Mouse (Mus musculus): ENCODE data around the gene Teddm1b. TPM values are rescaled to one million over a fixed set of nuclear protein-coding genes. Genes with fewer than 3 reads are reported as not detected.

Gene Teddm1b
- polyA plus RNA-seq, 1 experiment from 2014 or later, result 0.30 TPM

DNA sequence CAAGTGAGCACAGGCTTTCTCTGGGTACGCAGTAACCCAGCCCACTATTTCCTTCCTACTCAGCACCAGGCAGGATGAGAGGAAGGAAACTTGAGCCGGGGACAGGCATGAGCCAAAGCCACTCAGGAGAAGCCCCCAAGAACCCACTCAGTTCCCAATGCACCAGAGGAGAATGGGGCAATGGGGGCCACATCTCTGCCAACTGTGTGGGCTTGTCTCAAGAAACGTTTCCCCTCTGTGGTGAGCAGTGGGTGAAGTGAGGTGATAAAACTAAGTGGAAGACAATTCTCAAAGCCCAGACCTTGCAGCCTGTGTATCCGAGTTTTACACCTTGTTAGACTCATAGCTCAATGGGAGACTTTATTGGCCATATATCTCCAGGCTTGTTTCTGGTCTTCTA, 17.3 kb downstream of the Teddm1b start, which contains the start of gene Teddm1a:
Gene Teddm1a, plus strand, starts transcription at position 301 of the 400 bp plus-strand sequence.
- Histone ChIP-seq H3K4me1 (peaks cover 9% of the 10 kb centered on the region), H3K36me3 (no peaks in the 10 kb centered on the region), H3K9me3 (no peaks in the 10 kb centered on the region), H3K27me3 (peaks cover 7% of the 10 kb centered on the region; the same call in 1 of the 2 replicates), H3K27ac (no peak within 1 kb of the TSS), H3K9ac (no peak within 1 kb of the TSS), H3K4me3 (no peak within 1 kb of the TSS), H3K4me2 (no peak within 1 kb of the TSS)
- ATAC-seq (ENCODE audit: insufficient number of reproducible peaks, insufficient read depth, low FRiP score, low TSS enrichment, low read depth), result no peak
- 56% methylated on average over 4 of the region's 4 CpGs for WGBS

- 43% methylated on average over 2 of the region's 2 CpGs for WGBS
- Histone ChIP-seq H3K4me2 (no peak overlapping the region), H3K36me3 (no peaks in the 10 kb centered on the region), H3K4me3 (no peak overlapping the region), H3K9me3 (no peaks in the 10 kb centered on the region), H3K27me3 (peaks cover 7% of the 10 kb centered on the region; the same call in 1 of the 2 replicates), H3K4me1 (peaks cover 10% of the 10 kb centered on the region), H3K27ac (no peak overlapping the region), H3K9ac (no peak overlapping the region)
- ATAC-seq (ENCODE audit: insufficient number of reproducible peaks, insufficient read depth, low FRiP score, low TSS enrichment, low read depth), result no peak
These were observed 19.6 kb downstream of the Teddm1b start for GRCm38 (mm10) chr1:153893746-153894145.

DNA sequence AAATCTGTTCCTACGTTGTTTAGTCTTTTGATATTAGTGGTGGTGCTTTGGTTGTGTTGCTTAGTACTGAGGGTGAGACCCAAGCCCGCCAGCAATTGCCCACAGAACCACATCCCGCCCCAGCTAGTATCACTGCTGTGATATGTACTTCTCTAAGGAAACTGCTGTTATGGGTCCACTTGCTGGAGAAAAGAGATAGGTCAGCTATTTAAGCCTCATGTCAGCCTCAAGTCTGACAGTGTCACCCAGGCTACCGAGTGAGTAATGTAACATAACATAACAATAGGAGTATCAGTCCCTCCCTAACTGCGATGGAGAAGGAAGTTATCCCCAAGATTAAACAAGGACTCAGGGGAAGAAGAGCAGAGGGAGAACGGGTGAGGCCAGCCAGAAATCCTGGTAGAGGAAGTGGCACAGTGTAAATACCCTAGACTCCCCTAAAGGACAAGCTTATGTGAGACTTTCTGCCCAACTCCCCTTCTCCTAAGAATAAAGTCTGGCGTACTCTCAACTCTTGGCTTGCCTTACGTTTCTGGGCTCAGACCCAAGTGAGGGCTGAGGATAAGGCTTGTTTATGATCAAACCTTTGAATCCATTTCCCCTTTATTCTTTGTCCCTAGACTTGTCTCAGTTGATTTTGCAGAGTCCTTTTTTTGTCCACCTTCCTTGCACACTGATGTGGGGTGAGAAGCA, 20.2 kb downstream of the Teddm1b start:
- Histone ChIP-seq H3K27ac (no peak overlapping the region), H3K9me3 (no peaks in the 10 kb centered on the region), H3K36me3 (no peaks in the 10 kb centered on the region), H3K4me2 (no peak overlapping the region), H3K27me3 (peaks cover 7% of the 10 kb centered on the region; the same call in 1 of the 2 replicates), H3K4me3 (no peak overlapping the region), H3K4me1 (peaks cover 15% of the 10 kb centered on the region), H3K9ac (no peak overlapping the region)
- ATAC-seq (ENCODE audit: insufficient number of reproducible peaks, insufficient read depth, low FRiP score, low TSS enrichment, low read depth), result no peak
- 51% methylated on average over 8 of the region's 8 CpGs for WGBS

DNA sequence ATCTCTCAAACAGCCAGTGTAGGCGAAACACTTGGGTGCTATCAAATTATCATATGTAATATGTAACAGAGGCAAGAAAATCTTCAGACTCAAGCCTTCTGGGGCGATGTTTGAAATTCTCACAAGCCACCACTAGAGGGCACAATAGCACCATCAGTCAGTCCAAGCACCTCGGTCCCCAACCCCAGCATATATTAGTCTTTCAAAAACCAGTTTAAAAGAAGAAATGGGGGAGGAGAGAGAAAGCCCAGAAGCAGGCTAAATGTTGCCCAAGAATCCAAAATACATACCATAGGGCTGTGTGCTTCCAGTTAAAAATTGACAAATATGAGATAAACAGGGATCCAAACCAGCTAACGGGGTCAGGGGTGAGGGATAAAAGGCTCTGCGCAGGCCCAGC, 20.8 kb downstream of the Teddm1b start:
- H3K36me3 ChIP-seq, result no peaks in the 10 kb centered on the region
- H3K27me3 ChIP-seq, result peaks cover 7% of the 10 kb centered on the region; the same call in 1 of the 2 replicates
- peaks cover 15% of the 10 kb centered on the region for H3K4me1 ChIP-seq
- H3K4me3 ChIP-seq, result no peak overlapping the region
- WGBS, result 35% methylated on average over 5 of the region's 5 CpGs
- H3K27ac ChIP-seq, result no peak overlapping the region
- H3K9ac ChIP-seq, result no peak overlapping the region
- no peak for ATAC-seq (ENCODE audit: insufficient number of reproducible peaks, insufficient read depth, low FRiP score, low TSS enrichment, low read depth)
- H3K9me3 ChIP-seq, result no peaks in the 10 kb centered on the region
- H3K4me2 ChIP-seq, result no peak overlapping the region

DNA sequence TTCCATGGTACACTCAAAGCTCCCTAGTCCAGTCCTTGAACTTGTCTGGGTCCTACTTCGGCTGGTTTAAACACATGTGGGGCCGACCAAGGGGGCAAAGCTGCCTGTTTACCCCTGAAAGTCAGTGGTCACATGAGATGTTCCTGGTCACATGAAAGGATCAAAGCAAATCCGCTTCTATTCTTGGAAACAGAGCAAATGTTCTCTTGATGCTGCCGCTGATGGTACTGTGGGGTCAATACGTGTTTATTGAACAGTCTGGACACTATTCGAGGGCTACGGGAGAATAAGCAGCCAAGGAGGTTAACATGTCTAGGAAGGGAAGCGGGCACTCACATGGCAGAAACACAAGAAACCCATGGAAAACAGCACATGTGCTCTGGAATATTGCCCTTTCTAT, 23.1 kb downstream of the Teddm1b start:
- Histone ChIP-seq H3K36me3 (no peaks in the 10 kb centered on the region), H3K27ac (no peak overlapping the region), H3K27me3 (peaks cover 3% of the 10 kb centered on the region; the same call in 1 of the 2 replicates), H3K9me3 (no peaks in the 10 kb centered on the region), H3K4me3 (no peak overlapping the region), H3K4me1 (peaks cover 27% of the 10 kb centered on the region), H3K4me2 (no peak overlapping the region), H3K9ac (no peak overlapping the region)
- WGBS, result 83% methylated on average over 8 of the region's 8 CpGs
- ATAC-seq (ENCODE audit: insufficient number of reproducible peaks, insufficient read depth, low FRiP score, low TSS enrichment, low read depth), result no peak

- ATAC-seq (ENCODE audit: insufficient number of reproducible peaks, insufficient read depth, low FRiP score, low TSS enrichment, low read depth), result 0 out of 2 replicates have a peak, but pooled peaks have one; percentile 7
- peak overlapping the region; percentile 98 for H3K27ac ChIP-seq
- H3K9me3 ChIP-seq, result no peaks in the 10 kb centered on the region
- peak overlapping the region; percentile 78 for H3K4me2 ChIP-seq
- 18% methylated on average over 22 of the region's 22 CpGs for WGBS
- H3K4me1 ChIP-seq, result peaks cover 30% of the 10 kb centered on the region
- no peaks in the 10 kb centered on the region for H3K27me3 ChIP-seq
- peaks cover 16% of the 10 kb centered on the region for H3K36me3 ChIP-seq
- H3K9ac ChIP-seq, result peak overlapping the region; percentile 92
- H3K4me3 ChIP-seq, result peak overlapping the region; percentile 77
These were observed 25.0 kb downstream of the Teddm1b start for GRCm38 (mm10) chr1:153898989-153899730.

- ATAC-seq (ENCODE audit: insufficient number of reproducible peaks, insufficient read depth, low FRiP score, low TSS enrichment, low read depth), result peak; percentile 93
- Histone ChIP-seq H3K9me3 (no peaks in the 10 kb centered on the region), H3K4me2 (peak within 1 kb of the TSS; percentile 78), H3K4me1 (peaks cover 27% of the 10 kb centered on the region), H3K4me3 (peak within 1 kb of the TSS; percentile 77), H3K27me3 (no peaks in the 10 kb centered on the region), H3K36me3 (peaks cover 23% of the 10 kb centered on the region), H3K27ac (peak within 1 kb of the TSS; percentile 98), H3K9ac (peak within 1 kb of the TSS; percentile 92)
- under 1% methylated on average over 51 of the region's 51 CpGs for WGBS
These were observed 25.7 kb downstream of the Teddm1b start, which contains the start of the genes Glul and Teddm2 for GRCm38 (mm10) chr1:153899731-153900380. Gene Glul, plus strand, starts transcription at chr1:153899944. Gene Teddm2, minus strand, starts transcription at chr1:153900228.

DNA sequence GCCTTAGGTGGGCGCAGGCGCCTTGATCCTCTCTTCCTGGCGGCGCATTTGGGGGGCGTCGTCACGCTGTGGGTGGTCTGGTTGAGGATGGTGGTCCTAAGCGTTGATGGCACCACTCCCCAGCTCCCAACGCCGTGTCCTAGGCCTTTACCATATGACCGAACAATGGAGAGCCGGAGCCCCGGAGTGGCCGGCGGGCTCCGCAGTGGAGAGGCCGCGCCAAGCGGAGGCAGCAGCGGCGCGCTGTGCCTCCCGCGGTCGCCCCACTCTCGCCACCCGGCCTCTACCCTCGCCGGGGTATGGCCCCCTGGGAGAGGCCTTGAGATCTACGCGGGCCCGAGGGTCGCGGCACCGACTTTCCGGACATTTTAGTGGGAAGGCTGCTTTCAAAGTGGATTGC, 26.2 kb downstream of the Teddm1b start:
- ATAC-seq (ENCODE audit: insufficient number of reproducible peaks, insufficient read depth, low FRiP score, low TSS enrichment, low read depth), result peak; percentile 4; the same call in 1 of the 2 replicates
- H3K9ac ChIP-seq, result peak overlapping the region; percentile 92
- H3K27ac ChIP-seq, result peak overlapping the region; percentile 98
- peak overlapping the region; percentile 77 for H3K4me3 ChIP-seq
- 0% methylated on average over 36 of the region's 36 CpGs for WGBS
- peaks cover 28% of the 10 kb centered on the region for H3K36me3 ChIP-seq
- H3K9me3 ChIP-seq, result no peaks in the 10 kb centered on the region
- H3K27me3 ChIP-seq, result no peaks in the 10 kb centered on the region
- H3K4me1 ChIP-seq, result peaks cover 27% of the 10 kb centered on the region
- peak overlapping the region; percentile 78 for H3K4me2 ChIP-seq

- peak overlapping the region; percentile 77 for H3K4me3 ChIP-seq
- H3K27me3 ChIP-seq, result no peaks in the 10 kb centered on the region
- peak overlapping the region; percentile 98 for H3K27ac ChIP-seq
- WGBS, result 1% methylated on average over 25 of the region's 25 CpGs
- peaks cover 27% of the 10 kb centered on the region for H3K4me1 ChIP-seq
- H3K4me2 ChIP-seq, result peak overlapping the region; percentile 78
- no peaks in the 10 kb centered on the region for H3K9me3 ChIP-seq
- ATAC-seq (ENCODE audit: insufficient number of reproducible peaks, insufficient read depth, low FRiP score, low TSS enrichment, low read depth), result no peak
- peak overlapping the region; percentile 92 for H3K9ac ChIP-seq
- peaks cover 35% of the 10 kb centered on the region for H3K36me3 ChIP-seq
These were observed 26.9 kb downstream of the Teddm1b start for GRCm38 (mm10) chr1:153900860-153901730.

DNA sequence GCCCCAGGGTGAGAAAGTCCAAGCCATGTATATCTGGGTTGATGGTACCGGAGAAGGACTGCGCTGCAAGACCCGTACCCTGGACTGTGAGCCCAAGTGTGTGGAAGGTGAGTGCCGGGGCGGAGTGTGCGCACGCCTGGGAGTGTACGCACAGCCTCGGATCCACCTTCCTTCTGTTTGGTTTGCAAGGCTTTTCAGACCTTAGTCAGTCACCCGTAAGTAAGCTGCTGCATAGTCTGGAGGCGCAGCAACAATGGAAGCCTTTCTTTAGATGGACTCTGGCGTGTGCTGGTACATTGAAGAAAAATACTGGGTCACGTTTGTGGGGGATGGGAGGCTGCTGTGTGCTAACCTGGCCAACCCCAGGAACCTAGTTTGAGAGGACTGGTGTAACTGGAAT, 28.9 kb downstream of the Teddm1b start:
- no peaks in the 10 kb centered on the region for H3K9me3 ChIP-seq
- no peaks in the 10 kb centered on the region for H3K27me3 ChIP-seq
- H3K4me1 ChIP-seq, result peaks cover 27% of the 10 kb centered on the region
- H3K36me3 ChIP-seq, result peaks cover 54% of the 10 kb centered on the region
- 78% methylated on average over 13 of the region's 13 CpGs for WGBS
- H3K4me2 ChIP-seq, result no peak overlapping the region
- H3K4me3 ChIP-seq, result no peak overlapping the region
- H3K9ac ChIP-seq, result no peak overlapping the region
- H3K27ac ChIP-seq, result no peak overlapping the region
- ATAC-seq (ENCODE audit: insufficient number of reproducible peaks, insufficient read depth, low FRiP score, low TSS enrichment, low read depth), result no peak

- Histone ChIP-seq H3K4me2 (no peak overlapping the region), H3K4me1 (peaks cover 21% of the 10 kb centered on the region), H3K4me3 (no peak overlapping the region), H3K9me3 (no peaks in the 10 kb centered on the region), H3K9ac (no peak overlapping the region), H3K27ac (no peak overlapping the region), H3K27me3 (no peaks in the 10 kb centered on the region), H3K36me3 (peaks cover 64% of the 10 kb centered on the region)
- ATAC-seq (ENCODE audit: insufficient number of reproducible peaks, insufficient read depth, low FRiP score, low TSS enrichment, low read depth), result no peak
- 82% methylated on average over 14 of the region's 14 CpGs for WGBS
These were observed 30.1 kb downstream of the Teddm1b start for GRCm38 (mm10) chr1:153904236-153904635.
